Mouse (Mus musculus) cerebellum, adult 11 months (tissue): Measurements from ENCODE around the gene Prr14l.
"Not testable (repeated sequence)": the region's sequence is repeated elsewhere in the genome, so short reads cannot be mapped to it uniquely, and the experiment has no call there.

Source experiments
- DNase-seq: peaks from one replicate; pipeline ENCODE4 v3.0.0; 2022

Prr14l gene

GRCm38 (mm10) chr5:32785313-32785915 is 68.6 kb downstream of the Prr14l start, which contains the start of gene Pisd:
TSS of gene Pisd (minus strand) at chr5:32785646.
- DNase-seq, result peak; percentile 95

DNA sequence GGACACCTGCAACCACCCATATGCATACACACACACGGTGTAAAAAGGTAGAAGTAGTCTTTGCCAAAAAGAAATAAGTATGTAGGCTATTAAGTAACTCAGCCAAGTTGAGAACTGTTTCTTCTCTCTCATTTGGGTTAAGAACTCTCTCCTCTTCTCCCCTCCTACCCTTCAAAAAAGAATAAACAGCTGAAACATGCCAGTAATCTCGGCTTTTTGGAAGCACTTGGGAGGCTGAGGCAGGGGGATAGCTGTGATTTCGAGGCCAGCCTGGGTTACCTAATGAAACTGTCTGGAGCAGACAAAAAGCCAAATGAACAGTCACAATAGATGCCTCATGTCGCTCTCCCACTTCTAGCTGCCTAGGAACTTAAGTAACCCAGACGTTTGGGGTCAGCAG is 69.3 kb downstream of the Prr14l start:
- no peak for DNase-seq

DNA sequence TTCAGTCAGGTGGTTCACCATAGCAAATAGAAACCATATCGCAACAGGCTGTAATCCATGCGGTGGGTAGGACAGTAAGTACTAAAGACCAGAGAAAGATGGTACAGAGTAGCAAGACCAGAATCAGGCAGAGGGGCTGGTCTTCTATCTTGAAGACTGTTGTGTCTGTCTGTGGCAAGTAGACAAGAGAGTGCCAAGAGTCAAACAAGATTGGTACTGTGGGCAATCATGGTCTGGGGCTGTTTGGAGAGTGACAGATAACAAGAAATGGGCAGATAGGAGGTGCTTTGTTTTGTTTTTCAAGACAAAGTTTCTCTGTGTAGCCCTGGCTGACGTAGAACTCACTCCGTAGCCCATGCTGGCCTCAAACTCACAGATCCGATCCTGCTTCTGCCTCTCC is 72.5 kb downstream of the Prr14l start:
- no peak for DNase-seq

DNA sequence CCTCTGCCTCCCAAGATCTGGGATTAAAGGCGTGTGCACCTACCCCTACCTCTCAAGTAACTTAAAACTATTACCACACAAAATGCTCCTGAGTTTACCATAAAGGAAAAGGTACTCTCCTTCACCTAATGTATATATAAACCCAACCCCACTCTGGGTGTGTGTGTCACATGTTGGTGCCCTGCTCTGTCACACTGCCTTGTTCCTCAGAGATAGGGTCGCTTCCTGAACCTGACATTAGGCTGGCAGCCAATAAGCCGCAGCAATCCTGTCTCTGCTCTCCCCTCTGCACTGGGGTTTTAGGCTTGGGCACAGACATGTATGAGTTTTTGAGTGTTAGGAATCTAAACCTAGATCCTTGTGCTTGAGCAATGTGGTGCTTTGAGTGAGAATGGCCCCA is 75.9 kb downstream of the Prr14l start:
- no peak for DNase-seq

DNA sequence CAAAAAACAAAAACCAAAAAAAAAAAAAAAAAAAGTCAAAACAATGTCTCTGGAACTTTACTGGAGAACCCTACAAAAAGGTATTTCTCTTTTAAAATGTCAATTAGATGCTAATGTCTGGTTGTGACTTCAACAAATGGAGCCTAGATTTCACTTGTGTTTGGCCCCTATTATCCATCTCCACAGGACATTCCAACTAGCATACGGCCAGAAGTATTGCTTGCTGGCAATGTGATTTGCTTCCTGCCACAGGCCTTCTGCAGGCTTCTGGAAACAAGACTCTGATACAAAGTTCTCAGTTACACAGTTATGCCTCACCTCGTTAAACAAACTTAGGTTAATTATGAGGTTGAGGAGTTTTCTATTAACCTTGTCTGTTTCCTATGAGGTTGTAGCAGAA is 81.7 kb downstream of the Prr14l start:
- DNase-seq, result no peak

GRCm38 (mm10) chr5:32767636-32768373 is 86.3 kb downstream of the Prr14l start:
- no peak for DNase-seq

GRCm38 (mm10) chr5:32767004-32767403 is 87.1 kb downstream of the Prr14l start:
- DNase-seq, result no peak

- no peak for DNase-seq
Observed at GRCm38 (mm10) chr5:32761566-32762140, 92.4 kb downstream of the Prr14l start.

GRCm38 (mm10) chr5:32760787-32761186 is 93.3 kb downstream of the Prr14l start:
- DNase-seq, result no peak

DNA sequence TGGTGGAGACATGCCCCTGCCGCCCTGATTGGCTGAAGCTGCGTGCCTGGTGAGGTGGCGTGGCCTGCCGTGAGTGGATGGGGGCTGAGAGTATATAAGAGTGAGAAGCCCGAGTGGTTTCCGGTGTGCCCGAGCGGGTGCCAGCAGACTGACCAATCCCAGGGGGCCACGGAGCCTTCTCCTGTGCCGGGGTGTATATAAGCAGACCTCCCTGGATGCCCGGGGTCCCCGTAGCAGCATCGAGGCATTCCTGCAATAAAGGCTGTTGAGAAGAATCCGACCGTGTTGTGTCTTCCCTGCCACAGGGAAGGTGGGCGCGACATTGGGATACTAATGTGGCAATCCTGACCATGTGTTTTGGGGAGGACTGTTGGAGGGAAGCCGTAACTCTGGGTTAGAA is 93.7 kb downstream of the Prr14l start:
- not testable (repeated sequence) for DNase-seq

GRCm38 (mm10) chr5:32759662-32760061 is 94.4 kb downstream of the Prr14l start:
- no peak for DNase-seq

- DNase-seq, result no peak
Observed at GRCm38 (mm10) chr5:32756141-32756540, 97.9 kb downstream of the Prr14l start.

GRCm38 (mm10) chr5:32751736-32752135 is 102.3 kb downstream of the Prr14l start:
- no peak for DNase-seq

DNA sequence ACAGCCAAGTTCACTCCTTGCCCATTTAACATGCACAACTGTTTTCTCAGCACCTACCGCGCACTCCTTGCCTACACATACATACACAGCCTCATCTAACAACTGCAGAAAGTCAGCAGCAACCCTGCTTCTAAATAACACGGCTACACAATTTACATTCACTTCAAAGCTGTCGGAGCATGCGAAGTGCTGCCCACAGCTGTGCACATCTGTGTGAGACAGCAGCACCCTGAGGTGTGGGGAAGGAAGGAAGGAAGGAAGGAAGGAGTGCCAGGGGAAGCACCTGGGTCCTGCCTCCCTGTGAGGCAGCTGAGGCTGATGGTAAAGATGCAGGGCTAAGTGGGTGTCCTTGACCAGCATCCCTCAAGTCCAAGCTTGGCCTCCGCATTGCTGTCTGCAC is 105.1 kb downstream of the Prr14l start:
- DNase-seq, result no peak

GRCm38 (mm10) chr5:32747650-32748375 is 106.2 kb downstream of the Prr14l start:
- DNase-seq, result peak; percentile 46

GRCm38 (mm10) chr5:32745705-32746655 is 108.1 kb downstream of the Prr14l start:
- peak; percentile 28 for DNase-seq

GRCm38 (mm10) chr5:32742149-32742548 is 111.9 kb downstream of the Prr14l start:
- peak; percentile 70 for DNase-seq

DNA sequence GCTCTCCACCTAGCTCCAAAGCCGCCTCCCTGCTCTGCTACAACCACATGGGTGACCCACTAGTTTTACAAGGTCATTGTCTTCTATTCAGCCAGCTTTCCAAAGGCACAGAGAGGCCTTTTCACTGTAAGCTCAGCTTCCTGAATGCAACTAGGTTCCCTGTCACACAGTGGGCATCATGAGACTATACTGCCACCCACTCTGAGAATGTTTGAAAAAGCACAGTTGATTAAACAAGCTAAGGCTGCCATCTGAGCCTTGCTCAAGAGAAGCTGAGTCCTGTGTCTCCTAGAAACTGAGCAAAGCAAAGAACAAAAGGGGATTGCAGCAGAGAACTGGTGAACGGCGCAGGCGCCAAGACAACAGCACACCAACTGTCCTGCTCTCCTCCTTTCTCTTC is 112.7 kb downstream of the Prr14l start:
- DNase-seq, result not testable (repeated sequence)

DNA sequence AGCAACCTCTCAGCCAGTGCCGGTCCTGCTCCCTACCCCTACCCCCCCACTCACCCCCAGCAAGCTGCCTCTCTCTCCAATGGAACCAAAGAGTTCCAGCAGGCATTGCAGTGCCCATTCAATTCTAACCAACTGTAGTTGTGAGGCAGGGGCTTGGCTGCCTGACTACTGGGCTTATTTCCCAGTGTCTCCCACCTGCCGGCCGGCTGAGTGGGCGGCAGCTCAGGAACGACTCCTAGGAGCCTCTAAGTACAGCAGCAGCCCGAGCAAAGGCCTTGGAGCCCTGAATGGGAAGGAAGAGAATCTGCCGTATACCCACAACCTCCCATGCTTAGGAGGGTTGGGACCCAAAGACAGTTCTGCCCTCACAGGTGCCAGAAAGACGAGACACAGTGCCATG is 113.2 kb downstream of the Prr14l start:
- DNase-seq, result not testable (repeated sequence)

DNA sequence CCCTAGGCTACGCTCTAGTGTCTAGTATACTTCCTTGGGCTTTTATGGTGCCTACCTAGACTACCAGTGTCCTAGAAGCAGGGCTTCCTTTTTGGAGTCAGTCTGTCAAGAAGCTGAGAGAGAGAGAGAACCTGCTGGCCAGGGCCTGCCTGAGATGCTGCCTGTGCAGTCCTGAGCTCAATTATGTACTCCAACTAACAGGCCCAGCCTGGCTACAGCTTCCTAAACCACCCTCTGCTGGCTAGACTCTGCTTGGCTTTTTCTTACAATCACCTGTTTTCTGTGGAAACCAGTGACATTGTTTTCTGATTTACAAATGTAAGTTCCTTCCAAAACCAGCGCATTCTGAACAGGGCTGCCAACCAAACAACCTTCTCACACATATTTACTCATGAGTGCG is 113.9 kb downstream of the Prr14l start:
- DNase-seq, result no peak
